Mouse (Mus musculus): ENCODE measurements around the gene Lgi4.

- no peak for TF ChIP-seq MAX (IDR thresholded peaks at IDR 0.05; ENCODE audit: low read length)
- no peak for TF ChIP-seq TCF12 (IDR thresholded peaks at IDR 0.05; ENCODE audit: low read depth, low read length)
- TF ChIP-seq ELF1 (IDR thresholded peaks at IDR 0.05; ENCODE audit: low read depth, low read length): no peak
- TF ChIP-seq POLR2A (IDR thresholded peaks at IDR 0.05; ENCODE audit: low read depth, low read length): no peak
- TF ChIP-seq EP300 (IDR thresholded peaks at IDR 0.05; ENCODE audit: low read length): no peak
- no peak for TF ChIP-seq MAFK (IDR thresholded peaks at IDR 0.05; ENCODE audit: insufficient replicate concordance, low read length)
Measured at GRCm38 (mm10) chr7:31073546-31073945, 14.4 kb downstream of the Lgi4 start.

Data from CH12.LX (cell line).